Mouse (Mus musculus) small intestine, adult 2 months (tissue): ENCODE results near the gene Nus1. TPM values are rescaled to one million over a fixed set of nuclear protein-coding genes. Genes with fewer than 3 reads are reported as not detected.

Source experiments
- H3K27ac ChIP-seq: fragments of 200-500 bp; 2 replicates; pipeline ENCODE4 v1.5.1; 2012; ENCODE audit warnings: low read depth, low read length, control low read depth, inconsistent platforms; ENCODE audit not compliant: insufficient read depth
- H3K27me3 ChIP-seq: fragments of 200-500 bp; 2 replicates; pipeline ENCODE4 v1.6.1; 2012; ENCODE audit warnings: mild to moderate bottlenecking, moderate library complexity, low read length, inconsistent platforms; ENCODE audit not compliant: control insufficient read depth, insufficient read depth
- H3K36me3 ChIP-seq: fragments of 200-500 bp; 2 replicates; pipeline ENCODE4 v1.6.1; 2012; ENCODE audit warnings: mild to moderate bottlenecking, low read length, control low read depth, inconsistent platforms; ENCODE audit not compliant: control insufficient read depth, insufficient read depth
- H3K4me1 ChIP-seq: fragments of 200-500 bp; 2 replicates; pipeline ENCODE4 v1.6.1; 2012; ENCODE audit warnings: low read length, inconsistent platforms, mixed read lengths; ENCODE audit not compliant: control insufficient read depth, insufficient read depth, insufficient read length
- H3K4me3 ChIP-seq: fragments of 200-500 bp; 2 replicates; pipeline ENCODE4 v1.5.1; 2012; ENCODE audit warnings: low read depth, mild to moderate bottlenecking, control low read depth, inconsistent platforms, low read length, moderate library complexity
- CTCF ChIP-seq: fragments of 200-500 bp; IDR thresholded peaks from 2 replicates; pipeline ENCODE4 v1.5.1; 2012; ENCODE audit warnings: low read depth, mild to moderate bottlenecking, control low read depth, inconsistent platforms, low read length, moderate library complexity, mixed read lengths; ENCODE audit not compliant: insufficient replicate concordance, insufficient read length; ENCODE audit errors: extremely low read depth
- POLR2A ChIP-seq: fragments of 200-500 bp; IDR thresholded peaks from 2 replicates; pipeline ENCODE4 v1.6.1; 2012; ENCODE audit warnings: low read depth, mild to moderate bottlenecking, control low read depth, inconsistent platforms, low read length, moderate library complexity
- WGBS: fragments of 180-500 bp; shearing (Covaris S2); methylation state at CpG from one replicate; pipeline ENCODE4 v1.1.7; 2018; 5-methylcytosine and 5-hydroxymethylcytosine counted together
- polyA plus RNA-seq: library from polyadenylated mRNA; depleted of rRNA; stranded (reverse); fragments of >200 nt; gene quantifications from 2 replicates; pipeline ENCODE4 v1.2.3, GENCODE M21; 2012

The Nus1 gene
- polyA plus RNA-seq, 1 experiment, result 25.2 TPM

DNA sequence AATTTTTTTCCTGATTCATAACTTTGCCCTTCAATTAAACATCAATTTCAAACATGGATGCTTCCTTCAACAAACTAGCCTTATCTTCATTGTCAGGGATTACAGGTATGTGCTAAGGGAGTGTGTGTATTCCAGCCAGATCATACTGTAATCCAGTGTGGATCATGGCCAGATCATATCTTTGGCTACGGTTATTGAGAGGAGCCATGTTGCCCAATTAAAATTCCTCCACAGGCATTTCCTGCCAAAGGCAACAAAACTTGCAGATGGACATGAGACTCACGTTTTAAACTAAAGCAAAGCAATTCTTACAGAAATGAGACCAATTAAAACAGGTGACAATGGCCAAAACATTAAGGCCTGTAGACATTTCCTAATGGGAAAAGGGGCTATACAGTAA, 889 bp upstream of the Nus1 start:
- WGBS, result 2% methylated on average over 2 of the region's 2 CpGs
- H3K27me3 ChIP-seq, result no peaks in the 10 kb centered on the region
- H3K36me3 ChIP-seq, result no peaks in the 10 kb centered on the region
- H3K27ac ChIP-seq, result no peak overlapping the region
- no peak for TF ChIP-seq POLR2A
- TF ChIP-seq CTCF, result no peak
- no peak overlapping the region for H3K4me3 ChIP-seq
- H3K4me1 ChIP-seq, result peaks cover 9% of the 10 kb centered on the region

DNA sequence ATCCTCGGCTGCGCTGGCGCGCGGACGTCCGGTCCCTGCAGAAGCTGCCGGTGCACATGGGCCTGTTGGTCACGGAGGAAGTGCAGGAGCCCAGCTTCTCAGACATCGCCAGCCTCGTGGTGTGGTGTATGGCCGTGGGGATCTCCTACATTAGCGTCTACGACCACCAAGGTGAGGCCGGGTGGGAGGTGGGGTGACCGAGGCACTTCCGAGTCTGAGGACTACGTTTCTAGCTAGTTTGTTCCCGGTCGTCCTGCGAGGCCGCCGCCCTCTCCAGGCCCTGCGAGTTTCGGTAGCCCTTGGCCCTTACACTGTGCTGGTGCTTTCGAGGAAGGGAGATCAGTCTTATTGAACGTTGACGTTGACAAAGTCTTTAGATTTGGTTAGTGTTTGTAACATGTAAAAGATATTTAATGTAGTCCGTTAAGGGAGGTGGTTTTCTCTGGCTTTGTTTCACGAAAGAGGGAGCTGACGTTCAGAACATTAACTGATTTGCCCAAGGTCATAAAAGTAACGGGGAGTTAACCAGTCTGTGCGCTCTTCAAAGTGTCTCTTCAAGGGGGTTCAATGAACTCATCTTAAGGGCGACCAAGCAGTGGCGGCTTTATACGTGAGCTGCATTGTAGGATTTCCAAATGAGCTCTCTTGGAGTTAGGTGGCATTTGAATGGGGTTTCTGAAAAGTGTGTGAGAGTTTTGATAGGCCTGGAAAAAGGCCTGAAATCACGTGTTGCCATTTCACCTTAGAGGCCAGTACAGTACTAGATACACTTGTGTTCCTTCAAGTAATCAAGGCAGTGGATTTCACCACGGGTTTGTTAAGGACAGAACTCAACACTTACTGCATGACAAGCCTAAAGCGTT, 882 bp downstream of the Nus1 start:
- Histone ChIP-seq H3K27me3 (no peaks in the 10 kb centered on the region), H3K36me3 (no peaks in the 10 kb centered on the region), H3K27ac (peak overlapping the region; percentile 93), H3K4me1 (peaks cover 12% of the 10 kb centered on the region), H3K4me3 (peak overlapping the region; percentile 96)
- TF ChIP-seq CTCF (no peak), POLR2A (no peak)
- 1% methylated on average over 39 of the region's 39 CpGs for WGBS

DNA sequence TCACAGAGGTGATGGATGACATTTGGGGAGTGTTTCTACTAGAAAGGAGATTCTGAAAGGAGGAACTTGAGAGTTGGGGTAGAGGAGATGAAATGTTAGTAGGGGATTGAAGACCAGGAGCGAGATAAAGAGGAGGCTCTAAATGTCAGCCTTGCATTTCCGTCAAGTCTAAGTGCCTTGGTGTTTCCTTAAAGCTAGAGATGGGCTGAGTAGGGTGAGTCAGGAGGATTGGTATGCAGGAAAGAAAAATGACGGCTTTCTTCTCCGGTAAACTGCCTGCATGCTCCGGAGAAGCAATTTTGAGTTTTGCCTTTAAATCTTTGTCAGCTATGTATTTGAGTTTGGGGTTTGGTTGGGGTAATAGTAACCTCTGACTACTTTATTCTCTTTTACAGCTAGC, 1.6 kb downstream of the Nus1 start:
- TF ChIP-seq CTCF (no peak), POLR2A (no peak)
- Histone ChIP-seq H3K27ac (peak overlapping the region; percentile 93), H3K4me1 (peaks cover 15% of the 10 kb centered on the region), H3K4me3 (no peak overlapping the region), H3K27me3 (no peaks in the 10 kb centered on the region), H3K36me3 (no peaks in the 10 kb centered on the region)
- 11% methylated on average over 5 of the region's 5 CpGs for whole genome bisulfite sequencing

DNA sequence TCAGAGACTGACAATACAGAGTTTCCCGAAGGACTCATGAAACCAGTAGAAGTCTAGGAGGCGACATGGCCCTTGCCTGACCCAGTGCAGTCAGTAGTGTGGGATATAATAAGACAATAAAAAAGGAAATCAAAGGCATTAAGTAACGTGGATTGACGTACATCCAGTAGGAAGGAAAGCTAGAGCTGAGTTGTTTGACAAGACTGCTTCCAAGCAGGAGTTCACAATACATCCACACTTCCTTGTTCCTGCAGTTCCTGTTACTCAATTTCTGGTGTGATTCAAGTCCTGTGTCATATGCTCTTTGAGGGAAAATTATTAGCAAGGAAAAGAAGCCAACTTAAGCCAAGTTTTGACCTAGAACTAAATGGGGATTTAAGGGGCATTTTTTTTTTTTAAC, 2.1 kb downstream of the Nus1 start:
- WGBS, result 23% methylated on average over 4 of the region's 4 CpGs
- H3K27ac ChIP-seq, result peak overlapping the region; percentile 93
- no peaks in the 10 kb centered on the region for H3K27me3 ChIP-seq
- no peaks in the 10 kb centered on the region for H3K36me3 ChIP-seq
- TF ChIP-seq POLR2A (no peak), CTCF (no peak)
- peaks cover 16% of the 10 kb centered on the region for H3K4me1 ChIP-seq
- no peak overlapping the region for H3K4me3 ChIP-seq

DNA sequence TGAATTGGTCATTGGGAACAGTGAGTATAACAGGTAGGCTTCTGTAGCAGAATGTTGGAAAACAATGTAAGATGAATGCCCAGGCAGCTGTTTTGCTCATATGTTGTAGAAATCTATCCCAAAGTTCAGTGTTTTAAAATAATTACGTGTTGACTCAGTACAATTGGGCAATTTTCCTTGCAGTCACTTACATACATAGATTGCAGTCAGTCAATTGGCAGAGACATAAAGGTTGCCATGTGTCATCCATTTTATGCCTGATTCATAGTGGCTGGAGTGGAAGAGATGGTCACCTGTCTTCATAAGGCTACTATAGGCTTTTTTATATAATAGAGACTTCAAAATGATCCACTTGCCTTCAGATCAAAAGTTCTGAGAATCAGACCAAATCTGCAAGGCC, 3.2 kb downstream of the Nus1 start:
- Histone ChIP-seq H3K4me3 (no peak overlapping the region), H3K36me3 (no peaks in the 10 kb centered on the region), H3K27ac (peak overlapping the region; percentile 60; the same call in 1 of the 2 replicates), H3K27me3 (no peaks in the 10 kb centered on the region), H3K4me1 (peaks cover 16% of the 10 kb centered on the region)
- no peak for TF ChIP-seq CTCF
- no peak for TF ChIP-seq POLR2A
- 43% methylated on average over 1 of the region's 1 CpGs for WGBS

DNA sequence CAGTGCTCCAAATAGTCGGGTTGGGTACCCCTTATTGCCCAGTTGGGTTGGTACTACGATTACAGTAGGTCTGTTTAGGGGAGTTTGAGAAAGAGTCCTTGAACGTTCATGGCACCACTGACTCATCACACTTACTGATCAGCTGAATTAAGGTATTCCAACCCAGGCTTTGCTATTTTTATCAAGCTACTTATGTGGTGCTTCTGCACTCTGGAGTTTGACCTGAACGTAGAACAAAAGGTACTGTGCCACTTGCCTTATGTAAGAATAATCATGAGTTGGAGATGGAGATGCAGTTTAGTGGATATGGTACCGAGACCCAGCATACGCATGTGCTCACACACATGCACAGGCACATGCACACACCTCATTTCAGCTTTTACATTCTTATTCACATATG, 4.4 kb downstream of the Nus1 start:
- Histone ChIP-seq H3K4me1 (peaks cover 22% of the 10 kb centered on the region), H3K4me3 (no peak overlapping the region), H3K27me3 (no peaks in the 10 kb centered on the region), H3K27ac (0 out of 2 replicates have a peak overlapping the region, but pooled peaks have one; percentile 31), H3K36me3 (no peaks in the 10 kb centered on the region)
- 57% methylated on average over 6 of the region's 6 CpGs for WGBS
- TF ChIP-seq CTCF, result no peak
- TF ChIP-seq POLR2A, result no peak

DNA sequence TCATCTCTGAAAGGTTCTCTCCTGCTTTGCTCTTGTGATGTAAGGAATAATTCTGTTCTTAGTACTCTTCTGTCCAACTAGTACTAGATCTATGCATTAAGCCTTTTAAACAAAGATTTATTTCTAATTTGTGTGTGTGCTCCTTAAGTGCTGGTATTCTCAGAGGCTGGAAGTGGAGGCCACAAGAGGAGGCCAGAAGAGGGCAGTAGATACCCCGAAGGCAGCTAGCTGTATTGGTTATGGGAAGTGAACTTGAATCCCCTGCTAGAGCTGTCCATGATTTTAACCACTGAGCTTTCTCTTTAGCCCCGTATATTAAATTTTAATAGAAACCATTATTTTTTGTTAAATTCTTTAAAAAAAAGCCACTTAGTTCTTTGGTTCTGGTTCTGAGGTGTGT, 5.8 kb downstream of the Nus1 start:
- Histone ChIP-seq H3K27ac (no peak overlapping the region), H3K27me3 (no peaks in the 10 kb centered on the region), H3K4me1 (peaks cover 28% of the 10 kb centered on the region), H3K4me3 (no peak overlapping the region), H3K36me3 (no peaks in the 10 kb centered on the region)
- 55% methylated on average over 2 of the region's 2 CpGs for WGBS
- TF ChIP-seq CTCF (peak; percentile 31; the same call in 1 of the 2 replicates), POLR2A (no peak)
